Mouse (Mus musculus) forebrain, postnatal 0 days (tissue): ENCODE results near the gene Bhlhe40. TPM values are rescaled to one million over a fixed set of nuclear protein-coding genes. Genes with fewer than 3 reads are reported as not detected.
A peak's percentile ranks its signal among the peaks of the same experiment; 100 is the strongest.

Experiments
- ATAC-seq: fragments of 200-750 bp; cut with Nextera tagmentation; 2 replicates; pipeline ENCODE4 v1.8.0; 2017; ENCODE audit warnings: mild to moderate bottlenecking, moderate library complexity
- DNase-seq: peaks from one replicate; pipeline ENCODE4 v3.0.0-alpha.2; 2015
- H3K27ac ChIP-seq: fragments of 300-500 bp; sonication (generic); 2 replicates; pipeline ENCODE4 v1.5.1; 2014; ENCODE audit warnings: low read depth, mild to moderate bottlenecking, antibody characterized with exemption, low read length, moderate library complexity, mixed read lengths
- H3K27me3 ChIP-seq: fragments of 300-500 bp; sonication (generic); 2 replicates; pipeline ENCODE4 v1.6.1; 2014; ENCODE audit warnings: mild to moderate bottlenecking, low read length, mixed read lengths; ENCODE audit not compliant: insufficient read depth
- H3K36me3 ChIP-seq: fragments of 300-500 bp; sonication (generic); 2 replicates; pipeline ENCODE4 v1.6.1; 2014; ENCODE audit warnings: mild to moderate bottlenecking, moderate library complexity; ENCODE audit not compliant: insufficient read depth
- H3K4me1 ChIP-seq: fragments of 300-500 bp; sonication (generic); 2 replicates; pipeline ENCODE4 v1.6.1; 2014; ENCODE audit warnings: antibody characterized with exemption; ENCODE audit not compliant: insufficient read depth
- H3K4me2 ChIP-seq: fragments of 300-500 bp; sonication (generic); 2 replicates; pipeline ENCODE4 v1.6.1; 2014; ENCODE audit warnings: low read depth, mild to moderate bottlenecking, moderate library complexity
- H3K4me3 ChIP-seq: fragments of 300-500 bp; sonication (generic); 2 replicates; pipeline ENCODE4 v1.5.1; 2014; ENCODE audit warnings: low read depth, low read length, mixed read lengths
- H3K9ac ChIP-seq: fragments of 300-500 bp; sonication (generic); 2 replicates; pipeline ENCODE4 v1.6.1; 2014; ENCODE audit warnings: mild to moderate bottlenecking
- H3K9me3 ChIP-seq: fragments of 300-500 bp; sonication (generic); 2 replicates; pipeline ENCODE4 v1.6.1; 2016; ENCODE audit warnings: low read length
- CTCF ChIP-seq: sonication (generic); IDR thresholded peaks from 2 replicates; pipeline ENCODE4 v1.5.1; 2016; ENCODE audit warnings: antibody characterized with exemption, control low read depth, low read depth
- WGBS: fragments of 180-500 bp; shearing (Covaris S2); extraction: QIAGEN DNeasy Blood & Tissue Kit; methylation state at CpG from one replicate; pipeline ENCODE4 v1.1.7; 2014; 5-methylcytosine and 5-hydroxymethylcytosine counted together
- polyA plus RNA-seq: library from polyadenylated mRNA; unstranded; fragments of >200 nt; fragmentation: Nextera tagmentation; extraction: Ambion mirVana; gene quantifications from 2 replicates; pipeline ENCODE4 v1.2.1, GENCODE M21; 2015
- total RNA-seq: library from RNA; depleted of rRNA; stranded (reverse); fragments of >200 nt; gene quantifications from 2 replicates; pipeline ENCODE4 v1.2.3, GENCODE M21; 2014

The Bhlhe40 gene
- total and polyA plus RNA-seq, 2 experiments from 2014 or later: 8.3 to 11.1 TPM

GRCm38 (mm10) chr6:108642020-108642419 is 18.4 kb upstream of the Bhlhe40 start:
- TF ChIP-seq CTCF: no peak

DNA sequence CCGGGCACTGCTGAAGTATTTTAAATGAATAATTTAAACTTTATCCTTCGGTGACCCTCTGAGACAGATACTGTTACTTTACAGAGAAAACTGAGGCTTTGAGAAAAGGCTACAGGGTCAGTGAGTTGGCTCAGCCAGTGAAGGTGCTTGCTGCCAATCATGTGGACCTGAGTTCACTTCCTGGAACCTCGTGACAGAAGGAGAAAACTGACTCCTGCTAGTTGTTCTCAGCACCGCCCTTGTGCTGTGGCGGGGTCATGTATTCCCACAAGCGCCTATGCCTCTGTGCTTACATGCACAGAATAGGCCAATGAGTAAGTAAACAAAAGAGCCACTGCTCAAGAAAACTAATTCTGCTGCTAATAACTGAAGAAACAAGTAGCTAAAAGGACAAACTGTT is 17.4 kb upstream of the Bhlhe40 start:
- Histone ChIP-seq H3K9me3 (no peaks in the 10 kb centered on the region), H3K4me1 (no peaks in the 10 kb centered on the region), H3K4me3 (no peak overlapping the region), H3K36me3 (no peaks in the 10 kb centered on the region), H3K27ac (no peak overlapping the region), H3K4me2 (no peak overlapping the region), H3K27me3 (no peaks in the 10 kb centered on the region), H3K9ac (no peak overlapping the region)
- TF ChIP-seq CTCF: no peak
- ATAC-seq: no peak
- DNase-seq: no peak
- 71% methylated on average over 6 of the region's 6 CpGs for whole genome bisulfite sequencing

More at GRCm38 (mm10) chr6:108642020-108642419, 18.4 kb upstream of the Bhlhe40 start:
- H3K9me3 ChIP-seq: no peaks in the 10 kb centered on the region
- H3K4me2 ChIP-seq: no peak overlapping the region
- H3K9ac ChIP-seq: no peak overlapping the region
- no peaks in the 10 kb centered on the region for H3K27me3 ChIP-seq
- H3K4me3 ChIP-seq: no peak overlapping the region
- no peaks in the 10 kb centered on the region for H3K4me1 ChIP-seq
- no peaks in the 10 kb centered on the region for H3K36me3 ChIP-seq
- H3K27ac ChIP-seq: no peak overlapping the region
- ATAC-seq: no peak
- 80% methylated on average over 7 of the region's 7 CpGs for WGBS
- no peak for DNase-seq

GRCm38 (mm10) chr6:108644311-108644710 is 16.1 kb upstream of the Bhlhe40 start:
- Histone ChIP-seq H3K9ac (no peak overlapping the region), H3K4me2 (no peak overlapping the region), H3K27ac (no peak overlapping the region), H3K4me3 (no peak overlapping the region), H3K36me3 (no peaks in the 10 kb centered on the region), H3K27me3 (no peaks in the 10 kb centered on the region), H3K4me1 (no peaks in the 10 kb centered on the region), H3K9me3 (no peaks in the 10 kb centered on the region)
- ATAC-seq (no peak), DNase-seq (no peak)
- WGBS: 62% methylated on average over 5 of the region's 5 CpGs
- no peak for TF ChIP-seq CTCF

- ATAC-seq (no peak), DNase-seq (no peak)
- Histone ChIP-seq H3K27ac (no peak overlapping the region), H3K36me3 (no peaks in the 10 kb centered on the region), H3K9me3 (no peaks in the 10 kb centered on the region), H3K4me3 (no peak overlapping the region), H3K4me2 (no peak overlapping the region), H3K9ac (no peak overlapping the region), H3K27me3 (no peaks in the 10 kb centered on the region), H3K4me1 (no peaks in the 10 kb centered on the region)
- WGBS: 64% methylated on average over 3 of the region's 3 CpGs
- TF ChIP-seq CTCF: no peak
Observed at GRCm38 (mm10) chr6:108647094-108647493, 13.3 kb upstream of the Bhlhe40 start.

DNA sequence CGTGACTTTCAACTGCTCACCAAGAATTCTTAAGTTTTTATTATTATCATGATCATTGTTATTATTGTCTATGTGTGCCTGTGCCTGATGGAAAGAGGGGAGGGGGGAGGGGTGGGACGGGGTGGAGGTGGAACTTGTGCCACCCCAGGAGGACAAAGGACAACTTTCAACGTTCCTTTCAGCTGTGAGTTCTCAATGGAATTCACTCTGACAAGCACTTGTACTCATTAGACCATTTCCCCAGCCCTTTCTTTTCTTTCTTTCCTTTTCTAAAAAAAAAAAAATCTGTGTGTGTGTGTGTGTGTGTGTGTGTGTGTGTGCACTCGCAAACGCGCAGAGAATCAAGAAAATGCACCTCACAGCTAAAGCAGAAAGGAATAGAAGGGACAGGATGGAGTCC is 12.4 kb upstream of the Bhlhe40 start:
- DNase-seq: no peak
- Histone ChIP-seq H3K9me3 (no peaks in the 10 kb centered on the region), H3K4me1 (no peaks in the 10 kb centered on the region), H3K27me3 (no peaks in the 10 kb centered on the region), H3K9ac (no peak overlapping the region), H3K27ac (no peak overlapping the region), H3K4me2 (no peak overlapping the region), H3K36me3 (no peaks in the 10 kb centered on the region), H3K4me3 (no peak overlapping the region)
- no peak for TF ChIP-seq CTCF
- WGBS: 23% methylated on average over 6 of the region's 6 CpGs
- ATAC-seq: no peak

GRCm38 (mm10) chr6:108655861-108656260 is 4.6 kb upstream of the Bhlhe40 start:
- Histone ChIP-seq H3K27me3 (no peaks in the 10 kb centered on the region), H3K27ac (no peak overlapping the region), H3K9me3 (no peaks in the 10 kb centered on the region), H3K4me1 (peaks cover 8% of the 10 kb centered on the region; the same call in 1 of the 2 replicates), H3K9ac (no peak overlapping the region), H3K4me2 (no peak overlapping the region), H3K36me3 (no peaks in the 10 kb centered on the region), H3K4me3 (no peak overlapping the region)
- ATAC-seq (no peak), DNase-seq (no peak)
- 50% methylated on average over 2 of the region's 2 CpGs for WGBS
- peak; percentile 30 for TF ChIP-seq CTCF

DNA sequence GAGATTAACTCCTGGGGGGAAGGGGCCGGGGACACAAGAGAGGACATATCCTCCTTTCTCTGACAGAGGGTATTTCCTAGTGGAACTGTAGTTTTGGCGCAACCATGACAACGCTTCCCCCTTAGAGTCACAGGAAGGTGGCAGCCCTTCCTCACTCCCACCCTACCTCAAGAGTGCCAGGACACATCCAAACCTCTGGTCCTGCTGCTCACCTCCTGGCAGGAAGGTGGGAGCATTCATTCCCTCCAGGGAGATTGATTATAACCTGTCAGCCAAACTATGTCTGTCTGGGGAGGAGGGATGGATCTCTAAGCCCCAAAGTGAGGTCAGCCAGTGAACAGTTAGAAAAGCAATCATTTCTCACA is 2.4 kb upstream of the Bhlhe40 start:
- ATAC-seq (no peak), DNase-seq (no peak)
- Histone ChIP-seq H3K27me3 (no peaks in the 10 kb centered on the region), H3K27ac (no peak overlapping the region), H3K4me1 (peaks cover 15% of the 10 kb centered on the region; the same call in 1 of the 2 replicates), H3K36me3 (no peaks in the 10 kb centered on the region), H3K4me3 (no peak overlapping the region), H3K9me3 (no peaks in the 10 kb centered on the region), H3K9ac (no peak overlapping the region), H3K4me2 (peak overlapping the region; percentile 95)
- TF ChIP-seq CTCF: no peak
- 69% methylated on average over 3 of the region's 3 CpGs for WGBS
